Mouse (Mus musculus): ENCODE results near the gene Emp3. TPM values are rescaled to one million over a fixed set of nuclear protein-coding genes. Genes with fewer than 3 reads are reported as not detected.
"Not testable (repeated sequence)": the region's sequence is repeated elsewhere in the genome, so short reads cannot be mapped to it uniquely, and the experiment has no call there.

The Emp3 gene
- polyA plus RNA-seq (2016; fragmentation: Nextera tagmentation; extraction: Ambion mirVana), result 32.8 and 33.2 TPM in 2 replicates

- Histone ChIP-seq H3K4me1 (peaks cover 33% of the 10 kb centered on the region), H3K9me3 (no peaks in the 10 kb centered on the region), H3K27me3 (replicated peaks) (no peaks in the 10 kb centered on the region), H3K9ac (no peak within 1 kb of the TSS), H3K36me3 (no peaks in the 10 kb centered on the region), H3K27ac (no peak within 1 kb of the TSS), H3K4me3 (peak within 1 kb of the TSS; percentile 11; the same call in 1 of the 2 replicates), H3K4me2 (replicated peaks) (peak within 1 kb of the TSS; percentile 42)
- WGBS, result 55% methylated on average over 9 of the region's 9 CpGs
- ATAC-seq (ENCODE audit: low FRiP score, low read depth), result no peak
Observed at GRCm38 (mm10) chr7:45921242-45921621, at the start of gene Emp3. TSS of gene Emp3 (minus strand) at chr7:45921404.

GRCm38 (mm10) chr7:45956611-45957010, 35.4 kb upstream of the Emp3 start:
- H3K4me2 ChIP-seq (replicated peaks), result no peak overlapping the region
- ATAC-seq (ENCODE audit: low FRiP score, low read depth), result no peak
- 67% methylated on average over 4 of the region's 4 CpGs for WGBS
- no peak overlapping the region for H3K27ac ChIP-seq
- H3K27me3 ChIP-seq (replicated peaks), result no peaks in the 10 kb centered on the region
- no peaks in the 10 kb centered on the region for H3K36me3 ChIP-seq
- H3K4me1 ChIP-seq, result no peaks in the 10 kb centered on the region
- H3K9me3 ChIP-seq, result no peaks in the 10 kb centered on the region
- H3K9ac ChIP-seq, result no peak overlapping the region
- H3K4me3 ChIP-seq, result no peak overlapping the region

GRCm38 (mm10) chr7:45949061-45949460, 27.9 kb upstream of the Emp3 start:
- Histone ChIP-seq H3K4me2 (replicated peaks) (no peak overlapping the region), H3K27ac (no peak overlapping the region), H3K4me3 (no peak overlapping the region), H3K4me1 (no peaks in the 10 kb centered on the region), H3K36me3 (no peaks in the 10 kb centered on the region), H3K9ac (no peak overlapping the region), H3K27me3 (replicated peaks) (no peaks in the 10 kb centered on the region), H3K9me3 (no peaks in the 10 kb centered on the region)
- no peak for ATAC-seq (ENCODE audit: low FRiP score, low read depth)
- 87% methylated on average over 4 of the region's 4 CpGs for WGBS

GRCm38 (mm10) chr7:45943280-45943679, 22.1 kb upstream of the Emp3 start:
- not testable (repeated sequence) for H3K9me3 ChIP-seq; ATAC-seq (ENCODE audit: low FRiP score, low read depth); H3K4me3 ChIP-seq; H3K36me3 ChIP-seq; H3K27ac ChIP-seq; H3K4me2 ChIP-seq (replicated peaks); H3K4me1 ChIP-seq; H3K27me3 ChIP-seq (replicated peaks); H3K9ac ChIP-seq
- WGBS, result 74% methylated on average over 1 of the region's 1 CpGs

GRCm38 (mm10) chr7:45941986-45942385, 20.8 kb upstream of the Emp3 start:
- no peak overlapping the region for H3K4me2 ChIP-seq (replicated peaks)
- 85% methylated on average over 9 of the region's 9 CpGs for WGBS

GRCm38 (mm10) chr7:45939836-45940235, 18.6 kb upstream of the Emp3 start:
- no peaks in the 10 kb centered on the region for H3K4me1 ChIP-seq
- 47% methylated on average over 2 of the region's 2 CpGs for WGBS
- no peak for ATAC-seq (ENCODE audit: low FRiP score, low read depth)
- no peak overlapping the region for H3K4me3 ChIP-seq
- H3K9me3 ChIP-seq, result no peaks in the 10 kb centered on the region
- H3K27ac ChIP-seq, result no peak overlapping the region
- no peak overlapping the region for H3K4me2 ChIP-seq (replicated peaks)
- no peaks in the 10 kb centered on the region for H3K27me3 ChIP-seq (replicated peaks)
- no peaks in the 10 kb centered on the region for H3K36me3 ChIP-seq
- no peak overlapping the region for H3K9ac ChIP-seq

More at GRCm38 (mm10) chr7:45941986-45942385, 20.8 kb upstream of the Emp3 start:
- no peaks in the 10 kb centered on the region for H3K36me3 ChIP-seq
- H3K4me3 ChIP-seq, result no peak overlapping the region
- H3K27ac ChIP-seq, result no peak overlapping the region
- H3K9ac ChIP-seq, result no peak overlapping the region
- ATAC-seq (ENCODE audit: low FRiP score, low read depth), result no peak
- no peaks in the 10 kb centered on the region for H3K9me3 ChIP-seq
- H3K27me3 ChIP-seq (replicated peaks), result no peaks in the 10 kb centered on the region
- no peaks in the 10 kb centered on the region for H3K4me1 ChIP-seq

GRCm38 (mm10) chr7:45935114-45935513, 13.9 kb upstream of the Emp3 start:
- no peak for ATAC-seq (ENCODE audit: low FRiP score, low read depth)
- H3K9ac ChIP-seq, result no peak overlapping the region
- H3K27me3 ChIP-seq (replicated peaks), result no peaks in the 10 kb centered on the region
- no peaks in the 10 kb centered on the region for H3K4me1 ChIP-seq
- H3K9me3 ChIP-seq, result peaks cover 7% of the 10 kb centered on the region; the same call in 1 of the 2 replicates
- no peak overlapping the region for H3K4me3 ChIP-seq
- no peak overlapping the region for H3K27ac ChIP-seq
- H3K36me3 ChIP-seq, result no peaks in the 10 kb centered on the region
- no peak overlapping the region for H3K4me2 ChIP-seq (replicated peaks)
- 35% methylated on average over 7 of the region's 7 CpGs for WGBS

GRCm38 (mm10) chr7:45933766-45934165, 12.6 kb upstream of the Emp3 start:
- H3K27me3 ChIP-seq (replicated peaks); H3K36me3 ChIP-seq; H3K4me3 ChIP-seq; H3K9me3 ChIP-seq; H3K4me2 ChIP-seq (replicated peaks); H3K9ac ChIP-seq; H3K4me1 ChIP-seq; ATAC-seq (ENCODE audit: low FRiP score, low read depth); H3K27ac ChIP-seq: not testable (repeated sequence)
- WGBS, result 93% methylated on average over 12 of the region's 12 CpGs

- ATAC-seq (ENCODE audit: low FRiP score, low read depth), result no peak
- H3K4me1 ChIP-seq, result no peaks in the 10 kb centered on the region
- H3K36me3 ChIP-seq, result no peaks in the 10 kb centered on the region
- no peak overlapping the region for H3K4me2 ChIP-seq (replicated peaks)
- peaks cover 7% of the 10 kb centered on the region; the same call in 1 of the 2 replicates for H3K9me3 ChIP-seq
- no peaks in the 10 kb centered on the region; the same call in 1 of the 2 replicates for H3K27me3 ChIP-seq (replicated peaks)
- H3K4me3 ChIP-seq, result no peak overlapping the region
- WGBS, result 93% methylated on average over 1 of the region's 1 CpGs
- no peak overlapping the region for H3K27ac ChIP-seq
- no peak overlapping the region for H3K9ac ChIP-seq
Observed at GRCm38 (mm10) chr7:45929688-45930087, 8.5 kb upstream of the Emp3 start.

GRCm38 (mm10) chr7:45928626-45929295, 7.6 kb upstream of the Emp3 start:
- no peak overlapping the region for H3K9ac ChIP-seq
- 0 out of 2 replicates have a peak, but pooled peaks cover 6% of the 10 kb centered on the region for H3K4me1 ChIP-seq
- H3K4me3 ChIP-seq, result no peak overlapping the region
- H3K4me2 ChIP-seq (replicated peaks), result 0 out of 2 replicates have a peak overlapping the region, but pooled peaks have one; percentile 2
- no peaks in the 10 kb centered on the region for H3K36me3 ChIP-seq
- no peak for ATAC-seq (ENCODE audit: low FRiP score, low read depth)
- WGBS, result 23% methylated on average over 18 of the region's 23 CpGs
- H3K9me3 ChIP-seq, result peaks cover 7% of the 10 kb centered on the region; the same call in 1 of the 2 replicates
- no peaks in the 10 kb centered on the region; the same call in 1 of the 2 replicates for H3K27me3 ChIP-seq (replicated peaks)
- no peak overlapping the region for H3K27ac ChIP-seq

GRCm38 (mm10) chr7:45924429-45924816, 3.2 kb upstream of the Emp3 start:
- Histone ChIP-seq H3K27ac (no peak overlapping the region), H3K4me1 (peaks cover 13% of the 10 kb centered on the region; the same call in 1 of the 2 replicates)
- ATAC-seq (ENCODE audit: low FRiP score, low read depth), result no peak

GRCm38 (mm10) chr7:45923762-45924428, 2.7 kb upstream of the Emp3 start, which contains the start of gene Ccdc114:
TSS of gene Ccdc114 (plus strand) at chr7:45924072.
- no peaks in the 10 kb centered on the region for H3K36me3 ChIP-seq
- WGBS, result 4% methylated on average over 24 of the region's 24 CpGs
- H3K27me3 ChIP-seq (replicated peaks), result no peaks in the 10 kb centered on the region; the same call in 1 of the 2 replicates
- H3K4me2 ChIP-seq (replicated peaks), result peak within 1 kb of the TSS; percentile 63
- peak within 1 kb of the TSS; percentile 41 for H3K4me3 ChIP-seq
- H3K9ac ChIP-seq, result peak within 1 kb of the TSS; percentile 3; the same call in 1 of the 2 replicates
- H3K4me1 ChIP-seq, result peaks cover 13% of the 10 kb centered on the region; the same call in 1 of the 2 replicates
- no peaks in the 10 kb centered on the region for H3K9me3 ChIP-seq
- H3K27ac ChIP-seq, result peak within 1 kb of the TSS; percentile 54
- ATAC-seq (ENCODE audit: low FRiP score, low read depth), result peak; percentile 33

More at GRCm38 (mm10) chr7:45924429-45924816, 3.2 kb upstream of the Emp3 start:
- Histone ChIP-seq H3K27me3 (replicated peaks) (no peaks in the 10 kb centered on the region; the same call in 1 of the 2 replicates), H3K9me3 (no peaks in the 10 kb centered on the region), H3K4me3 (peak overlapping the region; percentile 41; the same call in 1 of the 2 replicates), H3K9ac (no peak overlapping the region), H3K4me2 (replicated peaks) (peak overlapping the region; percentile 63), H3K36me3 (no peaks in the 10 kb centered on the region)
- WGBS, result 9% methylated on average over 14 of the region's 14 CpGs

All from neural tube, embryonic 12.5 days (tissue).